Mouse (Mus musculus): ENCODE measurements around the gene Parn.

GRCm38 (mm10) chr16:13611399-13611798 is 56.6 kb downstream of the Parn start:
- TF ChIP-seq POLR2A (IDR thresholded peaks at IDR 0.05; ENCODE audit: borderline replicate concordance, extremely low read depth, insufficient read depth, insufficient read length, poor library complexity, severe bottlenecking) (no peak), CTCF (IDR thresholded peaks at IDR 0.05; ENCODE audit: borderline replicate concordance, extremely low read depth, insufficient read depth, insufficient read length) (no peak)
